Mouse (Mus musculus) adrenal gland, postnatal 10 days (tissue): ENCODE measurements around the gene Pdcd6. TPM values are rescaled to one million over a fixed set of nuclear protein-coding genes. Genes with fewer than 3 reads are reported as not detected.

Experiments used
- DNase-seq: peaks from one replicate; pipeline ENCODE4 v3.0.0; 2021; ENCODE audit warnings: mixed read lengths
- long read RNA-seq, 2 experiments: library from polyadenylated mRNA; stranded (forward); transcript quantifications; one replicate each; pipeline ENCODE4 v2.0.0; 2021
- total RNA-seq, 2 experiments: library from RNA; stranded (reverse); gene quantifications; 2 replicates each; pipeline ENCODE4 v1.2.3; 2021

Gene Pdcd6
- total RNA-seq: 100 to 1,000 TPM; 114 to 122 TPM
- long read RNA-seq, experiment 1, transcript Pdcd6-201 (6 exons, 1,131 nt): major isoform, 118 of 172 reads
- long read RNA-seq, experiment 1, transcript Pdcd6-203 (6 exons, 1,376 nt): minor isoform, 40 of 172 reads
- long read RNA-seq, experiment 1, partial matches to known transcripts: 0 of 172 reads
- long read RNA-seq, experiment 1, other reads (novel, unspliced or antisense): 11 of 172 reads
- long read RNA-seq, experiment 2, transcript Pdcd6-201 (6 exons, 1,131 nt): major isoform, 54 of 81 reads
- long read RNA-seq, experiment 2, transcript Pdcd6-203 (6 exons, 1,376 nt): minor isoform, 19 of 81 reads
- long read RNA-seq, experiment 2, partial matches to known transcripts: 1 of 81 reads
- long read RNA-seq, experiment 2, other reads (novel, unspliced or antisense): 6 of 81 reads

DNA sequence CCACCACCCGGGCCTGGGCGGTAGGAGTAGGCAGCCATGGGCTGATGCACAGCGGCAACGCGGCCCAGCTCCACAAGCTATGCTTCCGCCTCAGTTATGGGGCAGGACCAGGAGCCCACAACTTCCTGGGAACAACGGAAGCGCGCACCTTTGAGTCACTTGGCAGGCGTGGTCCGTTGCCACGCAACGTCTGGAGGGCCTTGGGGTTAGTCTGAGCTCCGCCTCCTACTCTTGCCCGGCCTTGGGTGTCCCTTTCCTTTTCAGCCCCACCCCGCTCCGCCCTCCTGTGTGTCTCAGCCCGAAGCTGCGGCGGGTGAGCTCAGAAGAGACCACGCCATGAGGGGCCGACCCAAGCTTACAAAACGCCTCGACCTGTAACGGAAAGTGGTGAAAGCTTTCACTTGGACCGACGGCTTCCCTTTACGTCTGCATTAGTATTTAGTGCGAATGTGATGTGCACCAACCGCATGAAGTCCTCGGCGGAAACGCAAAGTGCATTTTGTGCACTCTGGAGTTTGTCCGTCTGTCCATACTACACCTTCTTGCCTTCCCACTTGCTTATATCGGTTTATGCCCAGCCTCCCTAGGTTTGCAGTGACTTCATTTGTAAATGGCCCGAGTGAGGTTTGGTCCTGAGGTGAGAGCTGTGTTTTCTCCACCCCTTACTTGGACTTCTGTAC lies at the start of gene Pdcd6:
TSS of gene Pdcd6 (minus strand) at position 411 of the 680 bp plus-strand sequence.
- peak; percentile 95 for DNase-seq

DNA sequence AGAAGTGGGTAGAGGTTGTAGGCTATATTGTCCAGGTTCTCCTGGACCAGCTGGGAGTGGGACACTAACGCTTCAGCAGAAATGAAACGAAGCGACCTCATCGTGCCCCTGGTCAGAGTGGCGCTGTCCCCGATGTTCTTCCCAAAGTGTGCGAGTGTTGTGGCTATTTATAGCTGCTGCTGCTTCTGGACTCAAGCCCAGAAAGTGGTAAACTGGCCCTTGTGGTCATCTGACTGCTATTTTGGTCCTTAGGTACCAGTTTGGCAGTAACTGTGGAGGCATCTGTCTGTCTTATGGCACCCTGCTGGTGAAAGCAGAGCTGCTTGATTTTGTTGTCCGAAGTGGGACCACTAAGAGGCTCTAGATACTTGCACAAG lies 46.5 kb upstream of the Pdcd6 start, which contains the start of gene Lrrc14b:
TSS of gene Lrrc14b (minus strand) at position 147 of the 377 bp plus-strand sequence.
- DNase-seq: peak; percentile 42

DNA sequence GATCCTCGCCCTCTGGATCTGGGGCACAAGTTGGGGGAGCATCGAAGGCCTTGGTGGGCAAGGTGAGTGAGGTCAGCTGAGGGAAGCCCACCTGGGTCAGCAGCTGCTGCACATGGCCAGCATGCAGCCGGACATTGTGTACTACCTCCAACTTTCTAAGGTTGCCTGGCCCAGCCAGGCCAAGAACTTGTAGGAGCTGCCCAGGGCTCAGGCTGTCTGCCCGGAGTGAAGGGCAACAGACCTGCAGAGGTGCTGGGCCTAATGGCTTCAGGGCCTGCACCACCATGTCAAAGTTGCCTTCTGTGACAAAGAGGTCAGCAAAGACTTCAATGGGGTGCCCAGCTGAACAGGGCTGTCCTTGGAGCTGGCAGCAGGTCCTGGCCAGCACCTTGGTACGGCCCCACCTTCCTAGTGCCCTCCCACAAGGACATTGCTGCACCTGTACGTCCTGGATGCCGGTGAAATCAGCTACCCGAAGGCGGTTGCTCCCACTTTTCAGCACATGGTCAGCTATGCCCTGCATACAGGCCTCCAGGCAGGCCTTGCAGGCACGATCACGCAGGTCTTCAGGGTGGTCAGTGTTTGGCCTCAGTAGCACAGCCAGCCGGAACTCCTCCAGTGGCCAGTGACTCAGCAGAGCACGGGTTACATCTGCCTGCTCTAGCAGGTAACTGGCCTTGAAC lies 45.9 kb upstream of the Pdcd6 start:
- DNase-seq: peak; percentile 17

DNA sequence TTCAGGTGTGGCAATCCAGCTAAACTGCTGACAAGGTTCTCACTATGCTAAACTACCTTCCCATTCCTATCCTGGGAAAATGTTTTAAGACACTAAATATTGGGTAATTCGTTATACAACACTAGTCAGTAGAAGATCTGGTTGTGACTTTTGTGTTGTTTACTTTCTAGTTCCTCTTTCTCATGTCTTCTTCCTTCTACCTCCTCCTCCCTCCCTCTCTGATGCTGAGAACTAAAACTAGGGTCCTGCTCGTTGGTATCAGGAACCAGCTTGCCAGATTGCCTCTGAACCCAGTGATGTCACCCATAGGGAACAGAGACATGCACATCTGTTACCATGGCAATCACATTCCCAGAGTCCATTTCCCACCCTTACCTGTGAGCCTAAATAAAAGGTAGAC lies 44.8 kb upstream of the Pdcd6 start:
- DNase-seq: no peak

DNA sequence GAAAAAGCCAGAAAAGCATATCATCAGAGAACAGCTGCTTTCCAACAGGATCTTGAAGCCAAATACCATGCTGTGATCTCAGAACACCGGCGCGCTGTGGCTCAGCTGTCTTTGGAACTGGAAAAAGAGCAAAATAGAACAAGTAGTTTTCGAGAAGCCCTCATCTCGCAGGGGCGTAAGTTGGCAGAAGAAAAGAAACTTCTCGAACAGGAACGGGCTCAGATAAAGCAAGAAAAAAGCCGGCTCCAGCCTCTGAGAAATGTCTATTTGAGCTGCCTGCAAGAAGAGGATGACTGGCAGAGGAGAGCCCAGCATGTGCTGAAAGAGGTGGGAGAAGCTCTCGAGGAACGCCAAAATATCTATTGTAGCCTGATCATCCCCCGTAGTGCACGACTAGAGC lies 39.1 kb upstream of the Pdcd6 start:
- DNase-seq: no peak

DNA sequence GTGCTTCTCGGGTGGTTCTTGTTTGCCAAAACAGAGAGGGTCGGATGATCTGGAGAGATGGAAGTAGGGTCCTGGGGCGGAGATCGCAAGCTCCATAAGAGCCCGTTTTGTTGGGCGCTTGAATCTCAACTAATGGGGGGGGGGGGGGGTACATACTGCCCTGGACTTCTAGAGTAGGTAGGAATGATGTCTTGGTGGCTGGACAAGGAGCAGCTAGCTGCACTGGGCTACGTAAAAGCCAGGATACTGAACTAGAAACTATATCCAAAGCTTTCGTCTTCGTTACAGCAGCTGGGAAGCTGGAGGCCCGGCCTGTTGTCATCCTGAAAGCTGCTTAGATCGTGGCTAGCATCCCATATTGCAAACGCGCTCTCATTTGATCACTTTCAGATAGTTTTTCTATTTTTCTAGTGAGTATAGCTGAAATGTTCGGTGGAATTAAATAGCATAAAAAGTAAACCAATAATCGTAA lies 33.1 kb upstream of the Pdcd6 start:
- DNase-seq: no peak

DNA sequence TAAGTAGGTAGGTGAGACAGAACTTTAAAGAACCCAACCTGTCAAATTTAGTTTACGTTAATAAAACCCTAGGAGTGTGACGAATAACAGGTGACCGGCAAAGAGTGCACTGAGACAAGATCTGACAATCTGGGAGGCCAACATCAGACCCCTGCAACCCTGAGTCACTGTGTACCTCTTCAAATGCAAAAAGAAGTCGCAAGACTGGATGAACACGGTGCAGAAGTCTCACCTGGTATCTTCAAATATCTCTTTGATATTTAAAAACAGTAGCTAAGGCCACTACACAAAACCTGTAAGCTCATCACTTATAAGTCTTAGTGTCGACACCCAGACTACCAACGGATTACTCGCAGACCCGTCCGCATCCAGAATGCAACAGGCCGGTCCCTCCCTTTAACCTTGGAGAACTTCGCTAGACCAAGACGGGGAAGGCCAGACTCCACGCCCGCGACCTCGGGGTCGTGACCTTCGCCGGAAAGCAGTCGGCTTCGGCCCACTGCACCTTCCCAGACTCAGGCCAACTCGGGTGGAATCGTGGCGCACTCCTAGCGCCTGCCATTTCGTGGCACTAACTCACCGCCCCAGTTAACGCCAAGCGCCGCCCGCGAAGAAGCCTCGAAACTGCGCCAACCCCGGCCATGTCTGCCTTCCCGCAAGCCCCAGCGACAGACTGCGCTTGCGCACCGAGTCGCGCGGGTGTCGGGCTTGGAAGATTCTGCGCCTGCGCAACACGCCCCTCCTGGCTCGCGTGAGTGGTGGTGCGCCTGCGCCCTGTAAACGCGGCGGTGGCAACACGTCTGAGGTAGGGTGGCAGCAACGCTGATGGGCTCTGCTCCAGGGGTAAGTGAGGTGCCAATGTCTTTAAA lies 32.4 kb upstream of the Pdcd6 start, which contains the start of the genes Sdha and Ccdc127:
TSS of gene Sdha (minus strand) at position 715 of the 869 bp plus-strand sequence.
TSS of gene Ccdc127 (plus strand) at position 744 of the 869 bp plus-strand sequence.
- peak; percentile 95 for DNase-seq

DNA sequence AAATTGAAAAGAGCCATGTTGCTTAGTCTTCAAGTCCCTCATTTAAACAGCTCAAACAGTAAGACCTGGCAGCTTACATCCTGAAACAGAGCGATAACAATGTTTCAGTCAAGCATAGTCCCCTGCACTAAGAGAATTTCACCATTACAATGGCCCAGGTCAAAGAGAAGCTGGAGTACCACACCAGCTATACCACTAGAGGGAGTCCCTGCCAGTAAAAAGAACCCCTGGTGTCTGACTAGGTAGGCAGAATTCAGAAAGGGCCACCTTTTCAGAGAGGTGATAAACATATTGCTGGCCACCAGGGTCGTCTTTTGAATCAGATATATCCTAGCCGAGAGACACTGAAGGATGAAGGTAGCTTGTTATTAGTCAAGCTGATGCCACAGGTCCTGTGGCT lies 23.7 kb upstream of the Pdcd6 start:
- peak; percentile 48 for DNase-seq

DNA sequence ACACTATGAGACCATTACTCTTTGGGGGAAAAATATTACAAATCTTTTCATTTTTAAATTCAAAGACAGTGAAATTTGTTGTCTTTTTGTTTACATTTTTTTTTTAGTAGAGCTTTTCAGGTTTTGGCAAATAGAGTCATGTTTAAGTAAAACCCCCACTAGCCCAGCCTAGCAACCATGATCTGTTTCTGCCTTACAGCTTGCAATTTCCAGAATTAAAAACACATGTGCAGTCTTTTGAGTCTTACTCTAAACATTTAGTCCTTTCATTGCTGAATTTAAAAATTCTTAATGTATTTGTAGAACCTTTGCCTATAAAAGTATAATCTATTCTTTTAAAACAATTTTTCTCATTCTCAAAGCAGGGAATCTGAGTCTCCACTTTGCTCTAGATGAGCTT lies 11.9 kb upstream of the Pdcd6 start:
- no peak for DNase-seq

DNA sequence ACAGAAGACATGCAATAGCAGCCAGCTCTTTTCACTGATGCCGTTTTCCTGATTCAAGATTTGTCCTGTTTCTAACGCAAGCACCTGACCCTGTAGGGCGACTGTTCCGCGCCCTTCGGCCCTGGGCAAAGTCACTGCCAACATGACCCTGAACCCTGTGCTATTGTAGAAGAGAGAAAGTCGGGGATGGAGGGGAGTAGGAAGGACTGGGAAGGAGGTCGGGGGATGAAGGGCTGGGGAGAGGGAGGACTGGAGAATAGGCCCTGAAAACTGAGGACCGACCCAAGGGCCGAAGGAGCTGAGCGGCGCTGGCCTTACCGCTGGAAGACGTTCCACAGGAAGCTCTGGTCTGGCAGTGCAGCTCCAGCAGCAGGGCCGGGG lies 601 bp downstream of the Pdcd6 start:
- no peak for DNase-seq

DNA sequence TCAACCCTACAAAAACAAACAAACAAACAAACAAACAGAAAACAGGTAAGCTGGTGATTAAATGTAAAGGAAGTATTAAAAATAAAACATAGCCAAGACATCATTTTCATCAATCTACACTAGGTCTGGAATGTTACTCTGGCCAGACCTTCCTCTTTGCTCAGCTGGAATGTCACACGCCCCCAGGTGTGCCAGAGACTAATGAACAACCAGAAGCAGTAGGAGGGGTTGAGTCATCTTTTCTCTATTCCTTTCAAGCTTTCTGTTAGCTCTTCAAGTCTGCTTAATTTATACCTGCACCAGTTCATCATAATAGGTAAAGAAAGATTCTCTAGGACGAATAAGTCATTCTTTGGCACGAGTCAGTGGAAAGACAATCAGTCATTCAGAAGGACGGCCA lies 994 bp downstream of the Pdcd6 start:
- no peak for DNase-seq

DNA sequence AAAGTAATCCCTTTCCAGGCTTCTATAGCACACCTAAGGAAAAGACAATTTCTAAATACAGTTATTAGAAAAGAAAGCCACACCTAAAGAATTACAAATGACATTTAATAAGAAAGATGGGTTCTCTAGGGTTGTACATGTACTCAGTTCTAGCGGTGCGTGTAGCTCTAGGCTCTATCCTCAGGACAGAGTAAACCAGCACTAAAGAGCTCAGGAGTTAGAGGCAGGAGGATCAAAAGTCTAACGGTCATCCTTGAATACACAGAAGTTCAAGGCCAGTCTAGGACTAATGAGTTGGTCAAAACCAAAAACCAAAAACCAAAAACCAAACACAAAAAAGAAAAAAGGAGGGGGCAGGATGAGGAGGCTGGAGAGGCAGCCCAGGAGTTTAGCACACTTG lies 2.8 kb downstream of the Pdcd6 start:
- DNase-seq: no peak

DNA sequence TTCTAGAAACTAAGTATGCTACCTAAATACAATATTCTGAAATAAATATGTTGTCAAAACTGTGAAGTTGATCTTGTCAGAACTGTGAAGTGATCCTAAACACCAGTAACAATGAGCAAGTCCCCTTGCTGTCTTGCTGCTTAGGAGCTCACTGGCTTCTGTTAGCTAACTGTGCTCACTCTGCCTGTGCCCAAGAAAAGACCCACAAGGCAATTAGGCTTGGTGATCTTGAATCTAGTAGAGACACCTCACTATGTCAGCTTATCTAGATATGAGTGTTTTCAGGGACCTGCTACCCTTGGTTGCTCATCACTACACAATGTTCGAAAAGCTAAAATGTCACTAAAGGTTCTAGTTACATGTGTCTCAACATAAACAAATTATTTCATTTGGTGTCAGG lies 11.6 kb downstream of the Pdcd6 start:
- no peak for DNase-seq

DNA sequence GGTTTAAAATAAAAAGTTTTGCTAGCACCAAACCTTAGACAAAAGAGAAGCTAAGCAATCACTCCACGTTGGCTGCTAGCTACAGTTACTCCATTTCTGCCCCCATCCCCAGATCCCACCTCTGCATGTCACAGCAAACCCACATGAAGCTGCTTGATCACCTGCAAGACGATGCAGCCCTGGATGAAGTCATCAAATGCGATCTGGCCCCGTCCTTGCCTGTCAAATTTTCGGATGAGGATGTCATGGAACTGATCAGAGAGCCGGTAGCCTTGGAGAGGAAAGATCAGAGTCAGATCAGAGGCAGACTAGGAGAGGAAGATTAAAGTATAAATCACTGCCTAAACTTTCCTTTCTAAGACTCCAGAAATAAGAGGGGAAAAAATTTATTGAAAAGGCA lies 12.0 kb downstream of the Pdcd6 start:
- DNase-seq: peak; percentile 9

DNA sequence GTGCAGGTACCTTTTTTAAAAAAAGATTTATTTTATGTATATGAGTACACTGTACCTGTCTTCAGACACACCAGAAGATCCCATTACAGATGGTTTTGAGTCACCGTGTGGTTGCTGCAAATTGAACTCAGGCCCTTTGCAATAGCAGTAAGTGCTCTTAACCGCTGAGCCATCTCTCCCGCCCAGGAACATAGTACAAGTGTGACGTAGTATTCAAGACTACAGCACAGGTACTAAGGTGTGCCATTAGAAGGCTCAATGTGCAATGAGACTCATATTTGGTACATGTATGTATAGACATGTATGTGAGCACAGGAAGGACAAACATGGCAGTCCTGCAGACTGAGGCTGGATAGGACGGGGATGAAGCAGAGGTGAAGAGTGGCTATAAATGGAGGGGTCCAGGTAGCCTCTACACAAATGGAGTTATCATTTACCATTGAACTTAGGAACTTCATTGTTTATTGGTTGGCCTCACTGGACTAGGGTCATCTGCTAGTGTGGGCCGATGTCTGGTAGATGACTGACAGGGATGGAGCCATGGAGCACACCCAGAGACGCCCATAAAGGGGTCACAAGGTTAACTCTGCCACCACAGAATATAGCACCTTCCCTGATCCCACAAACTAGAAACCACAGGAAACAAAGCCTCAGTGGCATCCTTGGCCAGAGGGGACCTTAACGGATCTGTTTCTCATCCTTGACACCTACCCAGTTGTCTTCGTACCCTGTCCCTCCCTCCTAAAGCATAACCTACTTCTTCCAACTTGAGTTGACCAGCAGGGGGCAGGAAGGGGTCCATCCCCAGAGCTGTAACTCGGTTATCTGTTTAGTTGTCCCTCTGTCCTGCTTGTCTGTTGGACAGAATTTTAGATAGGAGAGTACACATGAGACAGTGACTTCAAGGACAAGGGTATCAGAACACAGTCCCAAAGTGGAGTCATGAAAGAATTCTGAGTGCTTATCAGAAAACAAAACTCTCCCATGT lies 15.0 kb downstream of the Pdcd6 start:
- DNase-seq: peak; percentile 11

DNA sequence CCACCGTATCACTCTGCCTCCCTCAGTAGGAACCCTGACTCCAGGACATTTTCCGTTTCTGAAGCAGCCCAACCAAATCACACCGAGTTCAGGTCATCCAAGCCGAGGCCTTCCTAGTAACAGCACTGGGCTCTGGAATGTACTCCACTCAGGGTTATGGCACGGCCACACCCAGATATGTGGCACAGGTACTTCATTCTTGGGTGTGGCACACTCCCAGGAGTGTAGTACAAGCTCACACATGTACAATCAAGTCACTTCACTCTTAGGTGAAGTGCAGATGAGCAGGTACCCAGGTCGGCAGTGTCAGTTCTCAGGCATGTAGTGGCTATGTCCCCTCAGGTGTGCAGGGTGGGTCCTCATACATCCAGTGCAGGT lies 15.8 kb downstream of the Pdcd6 start:
- DNase-seq: no peak

DNA sequence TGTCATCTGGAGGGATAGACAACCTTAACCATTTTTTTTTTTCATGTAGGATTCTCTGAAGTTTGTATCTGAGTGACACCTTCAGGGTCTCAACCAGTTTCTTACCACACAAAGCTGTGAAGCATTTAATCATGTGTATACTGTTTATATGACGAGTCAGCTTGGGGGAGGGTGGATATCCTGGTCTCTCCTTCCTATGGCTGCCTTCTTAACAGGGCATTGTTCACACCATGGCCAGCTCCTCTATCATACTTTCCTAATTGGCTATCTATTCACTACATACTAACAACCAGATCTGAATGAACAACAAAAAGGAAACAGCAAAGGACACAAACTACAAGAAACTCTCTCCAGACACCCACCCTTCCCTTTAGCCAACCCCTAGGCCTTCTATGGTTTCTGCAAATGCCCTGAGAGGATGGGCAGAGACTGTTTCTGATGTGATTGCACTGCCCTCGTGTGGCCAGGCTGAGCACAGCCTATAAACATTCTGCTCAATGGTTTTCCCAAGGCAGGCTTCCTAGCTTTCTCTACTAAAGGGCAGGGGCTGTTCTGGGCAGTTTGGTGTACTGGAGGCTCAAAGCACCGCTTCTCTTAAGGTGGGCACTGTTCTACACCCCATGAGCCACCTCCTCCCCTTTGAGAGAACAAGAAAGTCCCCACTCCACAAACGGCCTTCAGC lies 16.3 kb downstream of the Pdcd6 start:
- peak; percentile 82 for DNase-seq

DNA sequence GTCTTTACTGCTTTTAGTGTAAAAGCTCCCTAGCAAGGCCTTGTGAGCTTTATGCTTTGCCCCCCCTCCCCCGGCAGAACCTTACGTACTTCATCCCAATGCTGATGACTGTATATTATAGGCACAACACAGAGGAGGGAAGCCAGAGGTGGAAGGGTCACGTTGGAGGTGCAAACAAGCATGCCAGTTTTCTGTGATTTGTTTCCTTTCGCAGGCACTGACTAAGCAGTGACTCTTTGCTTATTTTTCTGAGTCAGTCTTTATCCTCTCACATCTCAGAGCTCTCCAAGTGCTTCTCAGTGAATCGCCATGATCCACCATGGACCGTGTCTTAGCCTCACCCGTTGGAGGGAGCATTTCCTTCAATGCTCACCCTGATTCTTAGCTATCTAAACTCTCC lies 21.0 kb downstream of the Pdcd6 start:
- no peak for DNase-seq

DNA sequence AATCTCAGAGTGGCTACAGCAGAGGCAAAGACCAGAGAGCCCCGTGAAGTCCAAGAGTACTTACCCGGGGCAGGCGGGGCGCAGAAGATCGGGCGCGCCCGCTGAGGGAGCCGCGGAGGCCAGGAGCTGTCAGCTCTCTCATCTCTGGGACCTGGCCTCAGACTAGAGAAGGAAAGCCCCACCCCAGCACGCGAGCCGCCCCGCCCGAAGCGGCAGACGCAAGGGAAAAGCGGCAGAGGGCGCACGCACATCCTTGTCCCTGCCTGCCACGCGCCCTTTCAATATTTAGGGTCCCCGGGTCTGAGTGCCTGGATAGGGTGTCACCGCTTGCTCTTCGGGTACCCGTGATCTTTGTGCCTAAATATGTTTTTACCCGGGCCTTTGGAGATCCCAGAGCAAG lies 25.2 kb downstream of the Pdcd6 start, which contains the start of gene Ahrr:
TSS of gene Ahrr (minus strand) at position 165 of the 400 bp plus-strand sequence.
- peak; percentile 81 for DNase-seq

DNA sequence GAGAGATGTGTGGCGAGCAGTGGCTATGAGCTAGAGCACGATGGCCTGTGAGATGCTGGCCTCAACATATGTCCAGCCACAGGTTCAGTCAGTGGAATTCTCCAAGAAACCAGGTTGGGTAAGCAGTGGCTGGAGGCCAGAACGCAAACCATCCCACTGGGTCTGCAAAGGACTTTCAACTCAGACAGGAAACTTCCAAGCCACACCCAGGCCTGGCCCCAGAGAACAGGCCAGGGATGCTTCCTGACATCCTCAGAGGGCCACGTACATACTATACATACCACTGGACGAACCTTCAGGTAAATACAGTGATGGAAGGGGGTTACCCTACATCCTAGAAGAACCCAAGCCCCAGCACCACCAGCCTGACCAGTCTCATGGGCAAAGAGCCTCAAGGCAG lies 27.7 kb downstream of the Pdcd6 start:
- DNase-seq: no peak
